Comparison of ENCODE assay signal across 23 mouse cellular contexts in the genomic region with DNA sequence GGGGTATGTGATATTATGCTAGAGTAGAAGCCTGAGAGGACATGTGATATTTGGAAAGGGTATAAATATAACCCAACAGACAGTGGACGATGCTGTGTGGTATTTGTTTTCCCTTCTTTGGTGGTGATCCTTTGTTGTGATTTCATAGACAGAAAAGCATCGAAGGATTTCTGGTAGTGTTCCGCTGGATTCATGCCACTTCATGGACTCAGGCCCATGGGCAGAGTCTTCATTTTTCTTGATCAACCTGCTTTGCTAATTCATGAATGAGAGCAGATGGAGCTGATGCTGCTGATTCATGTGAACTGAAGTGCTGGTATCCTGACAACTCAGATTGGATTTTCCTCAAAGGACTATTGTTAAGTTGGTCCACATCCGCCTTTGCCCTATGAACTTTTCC.
DNase-seq lines count a peak whose midpoint lies in the region; ATAC-seq and TF ChIP-seq lines count a peak whose summit lies in the region.
"Had no signal": no experiment of that assay in that cellular context is flagged by ENCODE, and none has a peak within 500 bp of the region (broad histone marks: within the 10 kb centered on the region; RNA-seq: fewer than 3 reads in every experiment).

No protein-coding gene starts in this region.

- no peaks in the 10 kb centered on the region for H3K36me3 ChIP-seq in midbrain, embryonic 13.5 days
- H3K36me3 ChIP-seq: G1E had no signal

- TF ChIP-seq CTCF in cerebellum, adult 2 months (IDR thresholded peaks at IDR 0.05; ENCODE audit: borderline replicate concordance, insufficient read depth, low read depth, low read length): no peak
- no peak for TF ChIP-seq CTCF in brain, embryonic 14.5 days (IDR thresholded peaks at IDR 0.05; ENCODE audit: borderline replicate concordance, extremely low read depth, insufficient read depth, insufficient read length)

- TF ChIP-seq POLR2A in cerebellum, adult 2 months (IDR thresholded peaks at IDR 0.05; ENCODE audit: borderline replicate concordance, insufficient read depth, low read length): no peak
- TF ChIP-seq POLR2A in brain, embryonic 14.5 days (IDR thresholded peaks at IDR 0.05; ENCODE audit: borderline replicate concordance, extremely low read depth, insufficient read depth, insufficient read length, poor library complexity, severe bottlenecking): no peak

- DNase-seq in cerebellum, postnatal 10 days: peak; percentile 70 to 72
- DNase-seq in cerebellum, adult 11 months: no peak
- peak; percentile 45 to 62 for DNase-seq in cerebellum, postnatal 14 days
- DNase-seq in cerebellum, adult 2 months: no peak
- peak; percentile 7 for DNase-seq in left cerebral cortex, postnatal 4 days
- no peak for DNase-seq in left cerebral cortex, adult 8-10 months (ENCODE audit: low spot score in 2 of 2)
- DNase-seq in brain, embryonic 14.5 days (ENCODE audit: low read depth): peak; percentile 3
- DNase-seq: adrenal gland, adult 2 months; adrenal gland, adult 8-10 months; adrenal gland, postnatal 10 days; adrenal gland, postnatal 14 days; adrenal gland, postnatal 25 days; adrenal gland, postnatal 36 days; B cell, adult 2 months; cerebellum, adult 11-12 months; cerebellum, adult 18-20 months; cerebellum, adult 8-10 months had no signal

- H3K27me3 ChIP-seq in cerebellum, adult 2 months (ENCODE audit: control insufficient read depth, insufficient read depth, low read length): no peaks in the 10 kb centered on the region
- H3K27me3 ChIP-seq in midbrain, embryonic 13.5 days: no peaks in the 10 kb centered on the region
- H3K27me3 ChIP-seq: CH12.LX, Patski had no signal

- H3K4me1 ChIP-seq in cerebellum, adult 2 months (ENCODE audit: control insufficient read depth, insufficient read depth, low read length): no peaks in the 10 kb centered on the region
- no peaks in the 10 kb centered on the region for H3K4me1 ChIP-seq in midbrain, embryonic 13.5 days (replicated peaks)

- H3K4me2 ChIP-seq in midbrain, embryonic 13.5 days (replicated peaks): no peak overlapping the region

- no peak overlapping the region for H3K27ac ChIP-seq in cerebellum, adult 2 months (ENCODE audit: insufficient read depth, low read length)
- no peak overlapping the region for H3K27ac ChIP-seq in midbrain, embryonic 13.5 days

- no peak for ATAC-seq in midbrain, embryonic 13.5 days
- ATAC-seq: activated CD4-positive, CD25-positive, alpha-beta regulatory T cell, adult 4 months; CD4-positive, CD25-positive, alpha-beta regulatory T cell, adult 4 months; Patski had no signal

- intact Hi-C loops in left cerebral cortex, postnatal 4 days (cut with DNase I): no loop called here

- no peak overlapping the region for H3K4me3 ChIP-seq in cerebellum, adult 2 months (replicated peaks; ENCODE audit: insufficient read depth, low read depth, low read length)
- H3K4me3 ChIP-seq in midbrain, embryonic 13.5 days (replicated peaks): no peak overlapping the region

- H3K9me3 ChIP-seq in midbrain, embryonic 13.5 days: no peaks in the 10 kb centered on the region
- H3K9me3 ChIP-seq: G1E had no signal

- H3K9ac ChIP-seq in midbrain, embryonic 13.5 days (replicated peaks): no peak overlapping the region

- WGBS in cerebellum, adult 2 months: 49% methylated on average over 4 of the region's 4 CpGs
- WGBS in midbrain, embryonic 13.5 days: 91% methylated on average over 4 of the region's 4 CpGs

Comparison
In these comparisons a context has a peak if more than half of its experiments do, and no peak if none do; other contexts are left out.
1. DNase-seq: peak in cerebellum, postnatal 10 days (2 of 2), cerebellum, postnatal 14 days (2 of 2), left cerebral cortex, postnatal 4 days (single experiment) and brain, embryonic 14.5 days (single experiment); none in cerebellum, adult 11 months (single experiment), cerebellum, adult 2 months (0 of 2) and left cerebral cortex, adult 8-10 months (0 of 2).